Mouse (Mus musculus): ENCODE data around the gene Tnfrsf21. TPM values are rescaled to one million over a fixed set of nuclear protein-coding genes. Genes with fewer than 3 reads are reported as not detected.

Gene Tnfrsf21
- polyA plus RNA-seq, 1 experiment: 29.5 TPM

GRCm38 (mm10) chr17:43090948-43091724 is 74.8 kb downstream of the Tnfrsf21 start:
- Histone ChIP-seq H3K4me3 (replicated peaks; ENCODE audit: extremely low read depth, low read depth, low read length) (no peak overlapping the region), H3K4me1 (ENCODE audit: control insufficient read depth, insufficient read depth, low read length) (no peaks in the 10 kb centered on the region)
- no peak for DNase-seq
- no peak for TF ChIP-seq CTCF (IDR thresholded peaks at IDR 0.05; ENCODE audit: insufficient read depth, low read length)
- TF ChIP-seq POLR2A (IDR thresholded peaks at IDR 0.05; ENCODE audit: borderline replicate concordance, extremely low read depth, low read depth, low read length): no peak
- 79% methylated on average over 3 of the region's 3 CpGs for WGBS

GRCm38 (mm10) chr17:43092280-43092995 is 76.1 kb downstream of the Tnfrsf21 start:
- no peak overlapping the region for H3K4me3 ChIP-seq (replicated peaks; ENCODE audit: extremely low read depth, low read depth, low read length)
- TF ChIP-seq CTCF (IDR thresholded peaks at IDR 0.05; ENCODE audit: insufficient read depth, low read length): no peak
- no peak for TF ChIP-seq POLR2A (IDR thresholded peaks at IDR 0.05; ENCODE audit: borderline replicate concordance, extremely low read depth, low read depth, low read length)
- no peaks in the 10 kb centered on the region for H3K4me1 ChIP-seq (ENCODE audit: control insufficient read depth, insufficient read depth, low read length)
- 38% methylated on average over 8 of the region's 8 CpGs for WGBS
- no peak for DNase-seq

- WGBS: 23% methylated on average over 2 of the region's 2 CpGs
- TF ChIP-seq POLR2A (IDR thresholded peaks at IDR 0.05; ENCODE audit: borderline replicate concordance, extremely low read depth, low read depth, low read length) (no peak), CTCF (IDR thresholded peaks at IDR 0.05; ENCODE audit: insufficient read depth, low read length) (no peak)
Observed at GRCm38 (mm10) chr17:43094285-43094684, 77.9 kb downstream of the Tnfrsf21 start.

GRCm38 (mm10) chr17:43097101-43097688 is 80.8 kb downstream of the Tnfrsf21 start:
- TF ChIP-seq POLR2A (IDR thresholded peaks at IDR 0.05; ENCODE audit: borderline replicate concordance, extremely low read depth, low read depth, low read length) (no peak), CTCF (IDR thresholded peaks at IDR 0.05; ENCODE audit: insufficient read depth, low read length) (no peak)
- Histone ChIP-seq H3K4me3 (replicated peaks; ENCODE audit: extremely low read depth, low read depth, low read length) (no peak overlapping the region), H3K4me1 (ENCODE audit: control insufficient read depth, insufficient read depth, low read length) (no peaks in the 10 kb centered on the region)
- 59% methylated on average over 4 of the region's 4 CpGs for WGBS
- no peak for DNase-seq

More at GRCm38 (mm10) chr17:43094285-43094684, 77.9 kb downstream of the Tnfrsf21 start:
- H3K4me3 ChIP-seq (replicated peaks; ENCODE audit: extremely low read depth, low read depth, low read length): no peak overlapping the region
- no peaks in the 10 kb centered on the region for H3K4me1 ChIP-seq (ENCODE audit: control insufficient read depth, insufficient read depth, low read length)
- DNase-seq: no peak

GRCm38 (mm10) chr17:43106108-43106507 is 89.8 kb downstream of the Tnfrsf21 start:
- no peak for DNase-seq
- Histone ChIP-seq H3K4me1 (ENCODE audit: control insufficient read depth, insufficient read depth, low read length) (no peaks in the 10 kb centered on the region), H3K4me3 (replicated peaks; ENCODE audit: extremely low read depth, low read depth, low read length) (no peak overlapping the region)
- TF ChIP-seq CTCF (IDR thresholded peaks at IDR 0.05; ENCODE audit: insufficient read depth, low read length): no peak
- no peak for TF ChIP-seq POLR2A (IDR thresholded peaks at IDR 0.05; ENCODE audit: borderline replicate concordance, extremely low read depth, low read depth, low read length)
- WGBS: 86% methylated on average over 3 of the region's 3 CpGs

GRCm38 (mm10) chr17:43107338-43107737 is 91.0 kb downstream of the Tnfrsf21 start:
- no peak for DNase-seq
- TF ChIP-seq POLR2A (IDR thresholded peaks at IDR 0.05; ENCODE audit: borderline replicate concordance, extremely low read depth, low read depth, low read length) (no peak), CTCF (IDR thresholded peaks at IDR 0.05; ENCODE audit: insufficient read depth, low read length) (no peak)
- H3K4me3 ChIP-seq (replicated peaks; ENCODE audit: extremely low read depth, low read depth, low read length): no peak overlapping the region
- 72% methylated on average over 5 of the region's 5 CpGs for WGBS
- no peaks in the 10 kb centered on the region for H3K4me1 ChIP-seq (ENCODE audit: control insufficient read depth, insufficient read depth, low read length)

- no peak overlapping the region for H3K4me3 ChIP-seq (replicated peaks; ENCODE audit: extremely low read depth, low read depth, low read length)
- WGBS: 72% methylated on average over 4 of the region's 4 CpGs
- no peaks in the 10 kb centered on the region for H3K4me1 ChIP-seq (ENCODE audit: control insufficient read depth, insufficient read depth, low read length)
- TF ChIP-seq POLR2A (IDR thresholded peaks at IDR 0.05; ENCODE audit: borderline replicate concordance, extremely low read depth, low read depth, low read length): no peak
- TF ChIP-seq CTCF (IDR thresholded peaks at IDR 0.05; ENCODE audit: insufficient read depth, low read length): no peak
- no peak for DNase-seq
Observed at GRCm38 (mm10) chr17:43109501-43109900, 93.1 kb downstream of the Tnfrsf21 start.

GRCm38 (mm10) chr17:43110168-43110885 is 94.0 kb downstream of the Tnfrsf21 start:
- no peak for DNase-seq
- Histone ChIP-seq H3K4me3 (replicated peaks; ENCODE audit: extremely low read depth, low read depth, low read length) (no peak overlapping the region), H3K4me1 (ENCODE audit: control insufficient read depth, insufficient read depth, low read length) (no peaks in the 10 kb centered on the region)
- TF ChIP-seq POLR2A (IDR thresholded peaks at IDR 0.05; ENCODE audit: borderline replicate concordance, extremely low read depth, low read depth, low read length): no peak
- TF ChIP-seq CTCF (IDR thresholded peaks at IDR 0.05; ENCODE audit: insufficient read depth, low read length): no peak
- 71% methylated on average over 9 of the region's 9 CpGs for WGBS

GRCm38 (mm10) chr17:43113391-43113984 is 97.1 kb downstream of the Tnfrsf21 start:
- Histone ChIP-seq H3K4me3 (replicated peaks; ENCODE audit: extremely low read depth, low read depth, low read length) (no peak overlapping the region), H3K4me1 (ENCODE audit: control insufficient read depth, insufficient read depth, low read length) (no peaks in the 10 kb centered on the region)
- DNase-seq: no peak
- 67% methylated on average over 9 of the region's 9 CpGs for WGBS
- no peak for TF ChIP-seq POLR2A (IDR thresholded peaks at IDR 0.05; ENCODE audit: borderline replicate concordance, extremely low read depth, low read depth, low read length)
- no peak for TF ChIP-seq CTCF (IDR thresholded peaks at IDR 0.05; ENCODE audit: insufficient read depth, low read length)
